Mouse (Mus musculus) thymus, postnatal 4 days (tissue): Measurements from ENCODE around the gene 1700029P11Rik.

Experiments
- DNase-seq: peaks from one replicate; pipeline ENCODE4 v3.0.0; 2021

1700029P11Rik gene

GRCm38 (mm10) chr15:82015392-82016100 lies 35.2 kb downstream of the 1700029P11Rik start:
- peak; percentile 49 for DNase-seq

GRCm38 (mm10) chr15:82016101-82016808 lies 35.9 kb downstream of the 1700029P11Rik start:
- peak; percentile 100 for DNase-seq

GRCm38 (mm10) chr15:82016830-82017229 lies 36.5 kb downstream of the 1700029P11Rik start:
- DNase-seq: peak; percentile 23

GRCm38 (mm10) chr15:82017461-82017860 lies 37.1 kb downstream of the 1700029P11Rik start:
- peak; percentile 51 for DNase-seq

- DNase-seq: no peak
These were observed 38.9 kb downstream of the 1700029P11Rik start for GRCm38 (mm10) chr15:82019288-82019687.

GRCm38 (mm10) chr15:82022535-82023088 lies 42.3 kb downstream of the 1700029P11Rik start:
- DNase-seq: peak; percentile 38

GRCm38 (mm10) chr15:82023965-82024635 lies 43.8 kb downstream of the 1700029P11Rik start:
- peak; percentile 68 for DNase-seq

- DNase-seq: peak; percentile 61
These were observed 46.9 kb downstream of the 1700029P11Rik start for GRCm38 (mm10) chr15:82027276-82027675.

GRCm38 (mm10) chr15:82027726-82028125 lies 47.4 kb downstream of the 1700029P11Rik start:
- peak; percentile 71 for DNase-seq
